Mouse (Mus musculus) small intestine, adult 2 months (tissue): ENCODE results near the gene Clec1a. TPM values are rescaled to one million over a fixed set of nuclear protein-coding genes. Genes with fewer than 3 reads are reported as not detected.
A peak's percentile ranks its signal among the peaks of the same experiment; 100 is the strongest.

Experiments
- H3K27ac ChIP-seq: fragments of 200-500 bp; 2 replicates; pipeline ENCODE4 v1.5.1; 2012; ENCODE audit warnings: low read depth, low read length, control low read depth, inconsistent platforms; ENCODE audit not compliant: insufficient read depth
- H3K27me3 ChIP-seq: fragments of 200-500 bp; 2 replicates; pipeline ENCODE4 v1.6.1; 2012; ENCODE audit warnings: mild to moderate bottlenecking, moderate library complexity, low read length, inconsistent platforms; ENCODE audit not compliant: control insufficient read depth, insufficient read depth
- H3K36me3 ChIP-seq: fragments of 200-500 bp; 2 replicates; pipeline ENCODE4 v1.6.1; 2012; ENCODE audit warnings: mild to moderate bottlenecking, low read length, control low read depth, inconsistent platforms; ENCODE audit not compliant: control insufficient read depth, insufficient read depth
- H3K4me1 ChIP-seq: fragments of 200-500 bp; 2 replicates; pipeline ENCODE4 v1.6.1; 2012; ENCODE audit warnings: low read length, inconsistent platforms, mixed read lengths; ENCODE audit not compliant: control insufficient read depth, insufficient read depth, insufficient read length
- H3K4me3 ChIP-seq: fragments of 200-500 bp; 2 replicates; pipeline ENCODE4 v1.5.1; 2012; ENCODE audit warnings: low read depth, mild to moderate bottlenecking, control low read depth, inconsistent platforms, low read length, moderate library complexity
- CTCF ChIP-seq: fragments of 200-500 bp; IDR thresholded peaks from 2 replicates; pipeline ENCODE4 v1.5.1; 2012; ENCODE audit warnings: low read depth, mild to moderate bottlenecking, control low read depth, inconsistent platforms, low read length, moderate library complexity, mixed read lengths; ENCODE audit not compliant: insufficient replicate concordance, insufficient read length; ENCODE audit errors: extremely low read depth
- POLR2A ChIP-seq: fragments of 200-500 bp; IDR thresholded peaks from 2 replicates; pipeline ENCODE4 v1.6.1; 2012; ENCODE audit warnings: low read depth, mild to moderate bottlenecking, control low read depth, inconsistent platforms, low read length, moderate library complexity
- WGBS: fragments of 180-500 bp; shearing (Covaris S2); methylation state at CpG from one replicate; pipeline ENCODE4 v1.1.7; 2018; 5-methylcytosine and 5-hydroxymethylcytosine counted together
- polyA plus RNA-seq: library from polyadenylated mRNA; depleted of rRNA; stranded (reverse); fragments of >200 nt; gene quantifications from 2 replicates; pipeline ENCODE4 v1.2.3, GENCODE M21; 2012

Clec1a gene
- polyA plus RNA-seq, 1 experiment, result 0.25 TPM

- Histone ChIP-seq H3K4me3 (no peak overlapping the region), H3K27me3 (no peaks in the 10 kb centered on the region), H3K4me1 (no peaks in the 10 kb centered on the region), H3K27ac (no peak overlapping the region; the same call in 1 of the 2 replicates), H3K36me3 (no peaks in the 10 kb centered on the region)
- no peak for TF ChIP-seq CTCF
- TF ChIP-seq POLR2A, result no peak
- WGBS, result 67% methylated on average over 5 of the region's 5 CpGs
These were observed 26.6 kb downstream of the Clec1a start for GRCm38 (mm10) chr6:129425217-129425616.

GRCm38 (mm10) chr6:129423734-129424072 is 28.1 kb downstream of the Clec1a start:
- Histone ChIP-seq H3K27me3 (no peaks in the 10 kb centered on the region), H3K36me3 (no peaks in the 10 kb centered on the region), H3K4me3 (no peak overlapping the region), H3K4me1 (no peaks in the 10 kb centered on the region), H3K27ac (no peak overlapping the region)
- TF ChIP-seq POLR2A (no peak), CTCF (peak; percentile 80; the same call in 1 of the 2 replicates)
- WGBS, result 10% methylated on average over 1 of the region's 1 CpGs

- no peak overlapping the region for H3K4me3 ChIP-seq
- TF ChIP-seq CTCF (no peak), POLR2A (no peak)
- no peaks in the 10 kb centered on the region for H3K36me3 ChIP-seq
- WGBS, result 23% methylated on average over 4 of the region's 4 CpGs
- no peaks in the 10 kb centered on the region for H3K4me1 ChIP-seq
- no peaks in the 10 kb centered on the region for H3K27me3 ChIP-seq
- H3K27ac ChIP-seq, result no peak overlapping the region
These were observed 28.6 kb downstream of the Clec1a start for GRCm38 (mm10) chr6:129423040-129423733.

GRCm38 (mm10) chr6:129422311-129422710 is 29.5 kb downstream of the Clec1a start:
- H3K27ac ChIP-seq, result no peak overlapping the region
- H3K27me3 ChIP-seq, result no peaks in the 10 kb centered on the region
- no peak overlapping the region for H3K4me3 ChIP-seq
- no peaks in the 10 kb centered on the region for H3K36me3 ChIP-seq
- no peaks in the 10 kb centered on the region for H3K4me1 ChIP-seq
- 23% methylated on average over 3 of the region's 3 CpGs for WGBS
- TF ChIP-seq CTCF (no peak), POLR2A (no peak)

GRCm38 (mm10) chr6:129414177-129414576 is 37.6 kb downstream of the Clec1a start:
- no peak overlapping the region for H3K27ac ChIP-seq
- no peak overlapping the region for H3K4me3 ChIP-seq
- H3K27me3 ChIP-seq, result no peaks in the 10 kb centered on the region
- no peak for TF ChIP-seq POLR2A
- TF ChIP-seq CTCF, result no peak
- H3K4me1 ChIP-seq, result no peaks in the 10 kb centered on the region
- H3K36me3 ChIP-seq, result no peaks in the 10 kb centered on the region
- 39% methylated on average over 1 of the region's 1 CpGs for WGBS

GRCm38 (mm10) chr6:129408562-129408961 is 43.2 kb downstream of the Clec1a start, which contains the start of gene Clec9a:
Gene Clec9a, plus strand, starts transcription at chr6:129408862.
- H3K4me1 ChIP-seq, result no peaks in the 10 kb centered on the region
- no peaks in the 10 kb centered on the region for H3K36me3 ChIP-seq
- 84% methylated on average over 2 of the region's 2 CpGs for WGBS
- no peak for TF ChIP-seq POLR2A
- no peak for TF ChIP-seq CTCF
- H3K27me3 ChIP-seq, result no peaks in the 10 kb centered on the region
- no peak within 1 kb of the TSS for H3K4me3 ChIP-seq
- no peak within 1 kb of the TSS for H3K27ac ChIP-seq

GRCm38 (mm10) chr6:129407324-129407723 is 44.5 kb downstream of the Clec1a start:
- H3K36me3 ChIP-seq, result no peaks in the 10 kb centered on the region
- H3K27me3 ChIP-seq, result no peaks in the 10 kb centered on the region
- TF ChIP-seq CTCF, result no peak
- TF ChIP-seq POLR2A, result no peak
- H3K27ac ChIP-seq, result no peak overlapping the region
- H3K4me1 ChIP-seq, result no peaks in the 10 kb centered on the region
- 35% methylated on average over 2 of the region's 2 CpGs for WGBS
- no peak overlapping the region for H3K4me3 ChIP-seq

GRCm38 (mm10) chr6:129405999-129406398 is 45.8 kb downstream of the Clec1a start:
- H3K4me1 ChIP-seq, result no peaks in the 10 kb centered on the region
- H3K27me3 ChIP-seq, result no peaks in the 10 kb centered on the region
- TF ChIP-seq POLR2A (no peak), CTCF (no peak)

More at GRCm38 (mm10) chr6:129405999-129406398, 45.8 kb downstream of the Clec1a start:
- H3K4me3 ChIP-seq, result no peak overlapping the region
- H3K36me3 ChIP-seq, result no peaks in the 10 kb centered on the region
- no peak overlapping the region for H3K27ac ChIP-seq
